Mouse (Mus musculus): ENCODE data around the gene Tex12. TPM values are rescaled to one million over a fixed set of nuclear protein-coding genes. Genes with fewer than 3 reads are reported as not detected.

The Tex12 gene
- total and polyA plus RNA-seq, 2 experiments from 2014 or later, result not detected

- no peak for ATAC-seq (ENCODE audit: insufficient read depth, low read depth)
- no peak for TF ChIP-seq CTCF (IDR thresholded peaks at IDR 0.05; ENCODE audit: low read depth)
- TF ChIP-seq EP300 (IDR thresholded peaks at IDR 0.05; ENCODE audit: low read depth), result no peak
- H3K9me3 ChIP-seq (replicated peaks; ENCODE audit: control insufficient read depth, low read length), result no peaks in the 10 kb centered on the region
- WGBS, result 20% methylated on average over 12 of the region's 12 CpGs
- H3K4me3 ChIP-seq (ENCODE audit: low read depth, low read length), result no peak within 1 kb of the TSS
- no peak within 1 kb of the TSS for H3K27ac ChIP-seq (ENCODE audit: low read depth)
- H3K36me3 ChIP-seq (replicated peaks; ENCODE audit: control insufficient read depth, insufficient read depth, low read length), result no peaks in the 10 kb centered on the region
- DNase-seq (ENCODE audit: low spot score), result no peak
- H3K27me3 ChIP-seq (ENCODE audit: control insufficient read depth, insufficient read depth, low read length), result no peaks in the 10 kb centered on the region
- H3K4me2 ChIP-seq (ENCODE audit: low read depth, low read length), result peak within 1 kb of the TSS; percentile 4; the same call in 1 of the 2 replicates
- H3K9ac ChIP-seq (replicated peaks; ENCODE audit: low read depth, low read length), result no peak within 1 kb of the TSS
- H3K4me1 ChIP-seq (ENCODE audit: control insufficient read depth, insufficient read depth), result no peaks in the 10 kb centered on the region
Observed at GRCm38 (mm10) chr9:50554241-50555093, 6.7 kb downstream of the Tex12 start, which contains the start of gene Il18. TSS of gene Il18 (plus strand) at chr9:50554827.

- H3K36me3 ChIP-seq (replicated peaks; ENCODE audit: control insufficient read depth, insufficient read depth, low read length), result no peaks in the 10 kb centered on the region
- ATAC-seq (ENCODE audit: insufficient read depth, low read depth), result no peak
- H3K4me3 ChIP-seq (ENCODE audit: low read depth, low read length), result no peak overlapping the region
- WGBS, result 47% methylated on average over 2 of the region's 2 CpGs
- H3K4me2 ChIP-seq (ENCODE audit: low read depth, low read length), result no peak overlapping the region
- no peak for DNase-seq (ENCODE audit: low spot score)
- H3K9ac ChIP-seq (replicated peaks; ENCODE audit: low read depth, low read length), result no peak overlapping the region
- no peak overlapping the region for H3K27ac ChIP-seq (ENCODE audit: low read depth)
- TF ChIP-seq CTCF (IDR thresholded peaks at IDR 0.05; ENCODE audit: low read depth) (no peak), EP300 (IDR thresholded peaks at IDR 0.05; ENCODE audit: low read depth) (no peak)
- no peaks in the 10 kb centered on the region for H3K27me3 ChIP-seq (ENCODE audit: control insufficient read depth, insufficient read depth, low read length)
- H3K9me3 ChIP-seq (replicated peaks; ENCODE audit: control insufficient read depth, low read length), result no peaks in the 10 kb centered on the region
- H3K4me1 ChIP-seq (ENCODE audit: control insufficient read depth, insufficient read depth), result no peaks in the 10 kb centered on the region
Observed at GRCm38 (mm10) chr9:50553547-50553946, 7.6 kb downstream of the Tex12 start.

- WGBS, result 64% methylated on average over 5 of the region's 5 CpGs
Observed at GRCm38 (mm10) chr9:50552206-50552605, 8.9 kb downstream of the Tex12 start.

GRCm38 (mm10) chr9:50548936-50549335, 12.2 kb downstream of the Tex12 start:
- Histone ChIP-seq H3K4me3 (ENCODE audit: low read depth, low read length) (no peak overlapping the region), H3K9ac (replicated peaks; ENCODE audit: low read depth, low read length) (no peak overlapping the region), H3K27me3 (ENCODE audit: control insufficient read depth, insufficient read depth, low read length) (no peaks in the 10 kb centered on the region), H3K36me3 (replicated peaks; ENCODE audit: control insufficient read depth, insufficient read depth, low read length) (no peaks in the 10 kb centered on the region), H3K9me3 (replicated peaks; ENCODE audit: control insufficient read depth, low read length) (no peaks in the 10 kb centered on the region), H3K27ac (ENCODE audit: low read depth) (no peak overlapping the region), H3K4me1 (ENCODE audit: control insufficient read depth, insufficient read depth) (no peaks in the 10 kb centered on the region), H3K4me2 (ENCODE audit: low read depth, low read length) (no peak overlapping the region)
- TF ChIP-seq EP300 (IDR thresholded peaks at IDR 0.05; ENCODE audit: low read depth) (no peak), CTCF (IDR thresholded peaks at IDR 0.05; ENCODE audit: low read depth) (no peak)
- no peak for ATAC-seq (ENCODE audit: insufficient read depth, low read depth)
- WGBS, result 78% methylated on average over 4 of the region's 4 CpGs
- no peak for DNase-seq (ENCODE audit: low spot score)

More at GRCm38 (mm10) chr9:50552206-50552605, 8.9 kb downstream of the Tex12 start:
- H3K4me1 ChIP-seq (ENCODE audit: control insufficient read depth, insufficient read depth), result no peaks in the 10 kb centered on the region
- H3K27me3 ChIP-seq (ENCODE audit: control insufficient read depth, insufficient read depth, low read length), result no peaks in the 10 kb centered on the region
- H3K9ac ChIP-seq (replicated peaks; ENCODE audit: low read depth, low read length), result no peak overlapping the region
- DNase-seq (ENCODE audit: low spot score) (no peak), ATAC-seq (ENCODE audit: insufficient read depth, low read depth) (no peak)
- no peak for TF ChIP-seq EP300 (IDR thresholded peaks at IDR 0.05; ENCODE audit: low read depth)
- no peak for TF ChIP-seq CTCF (IDR thresholded peaks at IDR 0.05; ENCODE audit: low read depth)
- no peaks in the 10 kb centered on the region for H3K9me3 ChIP-seq (replicated peaks; ENCODE audit: control insufficient read depth, low read length)
- no peak overlapping the region for H3K4me2 ChIP-seq (ENCODE audit: low read depth, low read length)
- H3K27ac ChIP-seq (ENCODE audit: low read depth), result no peak overlapping the region
- H3K4me3 ChIP-seq (ENCODE audit: low read depth, low read length), result no peak overlapping the region
- no peaks in the 10 kb centered on the region for H3K36me3 ChIP-seq (replicated peaks; ENCODE audit: control insufficient read depth, insufficient read depth, low read length)

GRCm38 (mm10) chr9:50547859-50548478, 13.2 kb downstream of the Tex12 start:
- ATAC-seq (ENCODE audit: insufficient read depth, low read depth) (no peak), DNase-seq (ENCODE audit: low spot score) (no peak)
- Histone ChIP-seq H3K4me3 (ENCODE audit: low read depth, low read length) (no peak overlapping the region), H3K9me3 (replicated peaks; ENCODE audit: control insufficient read depth, low read length) (no peaks in the 10 kb centered on the region), H3K36me3 (replicated peaks; ENCODE audit: control insufficient read depth, insufficient read depth, low read length) (no peaks in the 10 kb centered on the region), H3K4me2 (ENCODE audit: low read depth, low read length) (no peak overlapping the region), H3K27me3 (ENCODE audit: control insufficient read depth, insufficient read depth, low read length) (no peaks in the 10 kb centered on the region), H3K4me1 (ENCODE audit: control insufficient read depth, insufficient read depth) (no peaks in the 10 kb centered on the region), H3K27ac (ENCODE audit: low read depth) (no peak overlapping the region), H3K9ac (replicated peaks; ENCODE audit: low read depth, low read length) (no peak overlapping the region)
- 32% methylated on average over 5 of the region's 5 CpGs for WGBS
- TF ChIP-seq EP300 (IDR thresholded peaks at IDR 0.05; ENCODE audit: low read depth) (no peak), CTCF (IDR thresholded peaks at IDR 0.05; ENCODE audit: low read depth) (no peak)

Measured in heart, postnatal 0 days (tissue).